25 mouse cellular contexts compared by ENCODE assay signal in genomic region chr6:117479376-117479775, GRCm38 (mm10).
DNase-seq lines count a peak whose midpoint lies in the region; ATAC-seq lines count a peak whose summit lies in the region.
"Had no signal": no experiment of that assay in that cellular context is flagged by ENCODE, and none has a peak within 500 bp of the region (broad histone marks: within the 10 kb centered on the region; RNA-seq: fewer than 3 reads in every experiment).

No protein-coding gene starts in this region.

- H3K4me2 ChIP-seq in liver, embryonic 12.5 days = no peak overlapping the region
- H3K4me2 ChIP-seq: embryonic facial prominence, embryonic 13.5 days; forebrain, embryonic 13.5 days; heart, embryonic 11.5 days; limb, embryonic 15.5 days; liver, embryonic 15.5 days; lung, embryonic 15.5 days had no signal

- intact Hi-C loops in heart, postnatal 14 days (cut with DNase I) = no loop called here

- peaks cover 2% of the 10 kb centered on the region; the same call in 1 of the 2 replicates for H3K4me1 ChIP-seq in heart, embryonic 10.5 days
- H3K4me1 ChIP-seq in limb, embryonic 10.5 days = peaks cover 30% of the 10 kb centered on the region
- H3K4me1 ChIP-seq in liver, embryonic 12.5 days = no peaks in the 10 kb centered on the region
- H3K4me1 ChIP-seq: forebrain, embryonic 13.5 days; hindbrain, embryonic 10.5 days; liver, embryonic 15.5 days; lung, embryonic 15.5 days; midbrain, embryonic 10.5 days had no signal

- no peaks in the 10 kb centered on the region for H3K9me3 ChIP-seq in heart, embryonic 10.5 days
- H3K9me3 ChIP-seq in limb, embryonic 10.5 days (replicated peaks) = no peaks in the 10 kb centered on the region
- H3K9me3 ChIP-seq in liver, embryonic 12.5 days (replicated peaks) = no peaks in the 10 kb centered on the region
- H3K9me3 ChIP-seq: embryonic facial prominence, embryonic 13.5 days; forebrain, embryonic 13.5 days; hindbrain, embryonic 10.5 days; limb, embryonic 15.5 days; liver, embryonic 15.5 days; lung, embryonic 15.5 days; midbrain, embryonic 10.5 days had no signal

- ATAC-seq in liver, embryonic 12.5 days = no peak
- ATAC-seq: forebrain, embryonic 13.5 days had no signal

- 44% methylated on average over 2 of the region's 2 CpGs for WGBS in heart, embryonic 10.5 days
- 19% methylated on average over 2 of the region's 2 CpGs for WGBS in limb, embryonic 10.5 days
- WGBS in liver, embryonic 12.5 days (ENCODE audit: insufficient replicate concordance) = 53% methylated on average over 2 of the region's 2 CpGs

- 0 out of 2 replicates have a peak overlapping the region, but pooled peaks have one; percentile 23 for H3K27ac ChIP-seq in heart, embryonic 10.5 days
- H3K27ac ChIP-seq in limb, embryonic 10.5 days = peak overlapping the region; percentile 77
- H3K27ac ChIP-seq in liver, embryonic 12.5 days = no peak overlapping the region
- H3K27ac ChIP-seq: embryonic facial prominence, embryonic 13.5 days; forebrain, embryonic 13.5 days; hindbrain, embryonic 10.5 days; limb, embryonic 15.5 days; liver, embryonic 15.5 days; lung, embryonic 15.5 days; midbrain, embryonic 10.5 days had no signal

- no peak for DNase-seq in heart, embryonic 10.5 days (ENCODE audit: low spot score)
- no peak for DNase-seq in heart, postnatal 14 days
- DNase-seq in 3T3-L1 (ENCODE audit: low read depth, low spot score) = peak; percentile 59
- DNase-seq in embryo, embryonic 9.5 days (ENCODE audit: extremely low spot score) = peak; percentile 34
- DNase-seq in limb, embryonic 10.5 days (ENCODE audit: low spot score) = peak; percentile 65
- no peak for DNase-seq in adrenal gland, adult (ENCODE audit: inconsistent age in 2 of 2, low spot score in 1 of 2)
- no peak for DNase-seq in layer of hippocampus, postnatal 10 days (ENCODE audit: low spot score in 2 of 2)
- DNase-seq: adrenal gland, postnatal 25 days; cerebellum, adult 11 months; cerebellum, postnatal 14 days; kidney, adult 11 months; kidney, postnatal 36 days; lung, postnatal 4 days; right cerebral cortex, postnatal 14 days; spleen, adult 18-20 months had no signal

- no peak overlapping the region for H3K4me3 ChIP-seq in heart, embryonic 10.5 days
- no peak overlapping the region for H3K4me3 ChIP-seq in limb, embryonic 10.5 days
- H3K4me3 ChIP-seq in liver, embryonic 12.5 days = no peak overlapping the region
- H3K4me3 ChIP-seq: embryonic facial prominence, embryonic 13.5 days; erythroblast, embryonic 14.5 days; forebrain, embryonic 13.5 days; hindbrain, embryonic 10.5 days; limb, embryonic 15.5 days; liver, embryonic 15.5 days; lung, embryonic 15.5 days; midbrain, embryonic 10.5 days had no signal

- no peaks in the 10 kb centered on the region; the same call in 1 of the 2 replicates for H3K27me3 ChIP-seq in heart, embryonic 10.5 days (ENCODE audit: insufficient read depth, poor library complexity, severe bottlenecking)
- H3K27me3 ChIP-seq in limb, embryonic 10.5 days (ENCODE audit: low read depth, poor library complexity, severe bottlenecking) = no peaks in the 10 kb centered on the region
- no peaks in the 10 kb centered on the region for H3K27me3 ChIP-seq in liver, embryonic 12.5 days (replicated peaks)
- H3K27me3 ChIP-seq: embryonic facial prominence, embryonic 13.5 days; forebrain, embryonic 13.5 days; limb, embryonic 15.5 days; liver, embryonic 15.5 days; lung, embryonic 15.5 days had no signal

- H3K36me3 ChIP-seq in heart, embryonic 10.5 days = no peaks in the 10 kb centered on the region
- H3K36me3 ChIP-seq in limb, embryonic 10.5 days = no peaks in the 10 kb centered on the region
- no peaks in the 10 kb centered on the region for H3K36me3 ChIP-seq in liver, embryonic 12.5 days
- H3K36me3 ChIP-seq: embryonic facial prominence, embryonic 13.5 days; hindbrain, embryonic 10.5 days; limb, embryonic 15.5 days; liver, embryonic 15.5 days; lung, embryonic 15.5 days; midbrain, embryonic 10.5 days had no signal

- H3K9ac ChIP-seq in liver, embryonic 12.5 days = no peak overlapping the region
- H3K9ac ChIP-seq: embryonic facial prominence, embryonic 13.5 days; forebrain, embryonic 13.5 days; limb, embryonic 15.5 days; liver, embryonic 15.5 days; lung, embryonic 15.5 days had no signal

Comparison
In these comparisons a context has a peak if more than half of its experiments do, and no peak if none do; other contexts are left out.
1. DNase-seq: peak in 3T3-L1 (single experiment), embryo, embryonic 9.5 days (single experiment) and limb, embryonic 10.5 days (single experiment); none in heart, embryonic 10.5 days (single experiment), heart, postnatal 14 days (0 of 2), adrenal gland, adult (0 of 2) and layer of hippocampus, postnatal 10 days (0 of 2).